Mouse (Mus musculus): ENCODE measurements around the gene Leprot. TPM values are rescaled to one million over a fixed set of nuclear protein-coding genes. Genes with fewer than 3 reads are reported as not detected.

Leprot gene
- total RNA-seq (2021): 1 to 10 TPM; 8.1 TPM
- long read RNA-seq, experiment 1, transcript Leprot-201 (4 exons, 1,898 nt): major isoform, 15 of 19 reads
- long read RNA-seq, experiment 1, partial matches to known transcripts: 4 of 19 reads
- long read RNA-seq, experiment 1, other reads (novel, unspliced or antisense): 0 of 19 reads
- long read RNA-seq, experiment 2, transcript Leprot-201 (4 exons, 1,898 nt): major isoform, 15 of 18 reads
- long read RNA-seq, experiment 2, partial matches to known transcripts: 1 of 18 reads
- long read RNA-seq, experiment 2, other reads (novel, unspliced or antisense): 2 of 18 reads

- intact Hi-C loops (cut with DNase I): no loop called here
- peak; percentile 99 to 100 for DNase-seq
Measured at GRCm38 (mm10) chr4:101647196-101647905, at the start of gene Leprot. Gene Leprot, plus strand, starts transcription at chr4:101647718.

GRCm38 (mm10) chr4:101601758-101602157 is 45.8 kb upstream of the Leprot start:
- DNase-seq: no peak
- intact Hi-C loops (cut with DNase I): no loop called here

DNA sequence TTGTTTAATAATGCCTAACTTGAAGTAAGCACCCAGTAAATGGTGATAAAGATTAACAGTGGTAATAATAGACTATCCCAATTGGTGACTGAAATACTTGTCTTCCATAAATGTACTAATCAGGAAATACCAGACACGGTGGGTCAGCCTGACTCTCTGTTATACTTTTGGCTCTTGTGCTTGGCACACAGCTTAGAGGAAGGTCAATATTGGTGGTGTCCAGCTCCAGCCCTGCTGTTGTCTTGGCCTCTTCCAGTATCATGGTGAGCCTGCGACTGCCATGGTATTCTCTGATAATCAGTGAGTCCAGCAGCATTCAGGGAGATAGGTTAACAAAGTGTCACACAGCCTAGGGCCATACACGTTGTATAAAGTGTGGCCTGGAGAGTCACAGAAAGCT is 43.9 kb upstream of the Leprot start:
- intact Hi-C loops (cut with DNase I): no loop called here
- DNase-seq: no peak

- intact Hi-C loops (cut with DNase I): no loop called here
- no peak for DNase-seq
Measured at GRCm38 (mm10) chr4:101616520-101616919, 31.0 kb upstream of the Leprot start.

DNA sequence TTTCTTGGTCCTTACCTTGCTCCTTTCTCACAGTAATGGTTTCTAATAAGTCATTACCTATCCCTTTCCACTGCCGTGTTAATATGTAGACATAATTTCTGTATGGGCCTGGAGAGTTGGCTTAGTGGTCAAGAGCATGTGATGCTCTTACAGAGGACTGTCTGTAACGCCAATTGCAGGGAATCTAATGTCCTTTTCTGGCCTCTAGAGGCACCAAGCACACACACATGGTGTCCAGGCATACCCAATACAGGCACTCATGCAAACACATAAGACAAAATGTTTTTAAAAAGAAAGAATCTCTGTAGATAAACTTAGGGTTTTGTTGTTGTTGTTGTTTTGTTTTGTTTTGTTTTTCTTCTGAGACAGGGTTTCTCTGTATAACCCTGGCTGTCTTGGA is 29.8 kb upstream of the Leprot start:
- no peak for DNase-seq
- intact Hi-C loops (cut with DNase I): no loop called here

DNA sequence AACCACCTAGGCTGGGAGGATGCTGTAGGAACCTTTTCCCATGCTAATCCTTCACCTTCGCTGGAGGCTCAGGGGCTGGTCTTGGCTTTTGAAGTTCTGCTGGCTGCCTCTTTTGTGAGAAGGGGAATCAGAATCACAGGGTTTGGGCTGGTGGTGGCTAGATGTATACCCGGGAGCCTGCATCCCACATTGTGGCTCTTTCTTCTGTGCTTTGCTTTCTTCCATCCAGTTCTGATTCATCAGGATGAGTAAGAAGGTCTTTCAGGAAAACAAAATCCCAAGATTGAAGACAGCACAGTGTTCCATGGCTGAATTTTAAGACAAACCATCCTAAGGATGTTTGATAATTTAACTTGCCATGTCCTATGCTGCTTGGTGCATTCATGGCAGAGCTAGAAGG is 27.3 kb upstream of the Leprot start:
- intact Hi-C loops (cut with DNase I): no loop called here
- DNase-seq: no peak

DNA sequence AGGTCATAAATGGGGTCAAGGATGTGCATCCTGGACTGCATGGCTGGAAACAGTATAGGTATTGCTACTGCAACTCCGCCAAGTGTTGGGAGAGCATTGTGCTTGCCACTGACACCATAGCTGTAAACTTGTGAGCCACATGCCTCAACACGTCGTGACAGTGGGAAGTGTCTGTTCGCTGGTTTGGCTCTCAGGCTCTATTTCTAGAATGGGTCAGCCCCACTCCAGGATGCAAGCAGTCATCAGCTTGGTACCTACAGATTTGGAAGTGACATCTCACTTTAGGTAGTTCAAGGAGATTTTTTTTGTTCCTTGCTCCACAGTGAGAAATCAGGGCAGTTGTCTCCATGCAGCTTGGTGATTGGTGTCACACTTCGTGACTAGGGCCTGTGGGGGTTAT is 26.3 kb upstream of the Leprot start:
- no peak for DNase-seq
- intact Hi-C loops (cut with DNase I): no loop called here

- DNase-seq: no peak
- intact Hi-C loops (cut with DNase I): no loop called here
Measured at GRCm38 (mm10) chr4:101625278-101625677, 22.2 kb upstream of the Leprot start.

GRCm38 (mm10) chr4:101635596-101635995 is 11.9 kb upstream of the Leprot start:
- DNase-seq: no peak
- intact Hi-C loops (cut with DNase I): no loop called here

DNA sequence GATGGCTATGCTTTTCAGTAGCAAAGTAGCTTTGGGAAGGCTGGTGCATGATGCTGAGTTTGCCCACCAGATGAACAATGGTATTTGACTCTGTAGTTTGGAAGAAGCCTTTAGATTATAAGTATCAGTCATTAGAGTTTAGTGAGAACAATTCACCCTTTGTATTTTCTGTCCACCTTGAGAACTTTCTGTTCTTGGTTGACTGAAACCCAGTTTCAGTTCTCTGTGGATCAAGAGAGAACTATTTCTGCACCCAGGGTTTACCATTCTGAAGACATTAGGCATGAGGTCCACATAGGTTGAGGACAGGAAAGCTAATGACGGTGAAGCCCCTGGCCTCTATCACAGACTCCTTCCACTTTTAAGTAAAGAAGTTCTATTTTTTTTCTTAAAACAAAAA is 10.0 kb upstream of the Leprot start:
- no peak for DNase-seq
- intact Hi-C loops (cut with DNase I): no loop called here

GRCm38 (mm10) chr4:101640631-101641030 is 6.9 kb upstream of the Leprot start:
- intact Hi-C loops (cut with DNase I): no loop called here

DNA sequence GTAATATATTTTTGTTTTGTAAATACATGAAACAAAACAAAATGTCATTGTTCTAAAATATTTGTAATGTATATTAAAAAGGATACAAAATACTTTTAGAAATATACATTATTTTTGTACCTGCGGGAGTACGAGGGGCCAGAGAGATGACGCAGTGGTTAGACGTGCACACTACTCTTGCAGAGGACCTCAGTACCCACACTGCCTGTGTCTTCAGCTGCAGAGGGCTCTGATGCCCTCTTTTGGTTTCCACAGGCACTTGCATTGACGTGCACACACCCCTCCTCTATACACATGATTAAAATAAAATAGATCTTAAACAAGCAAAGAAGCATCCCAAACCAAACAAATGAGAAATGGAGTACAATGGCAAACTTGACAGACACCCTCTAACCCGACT is 4.8 kb upstream of the Leprot start:
- intact Hi-C loops (cut with DNase I): no loop called here
- DNase-seq: no peak

More at GRCm38 (mm10) chr4:101640631-101641030, 6.9 kb upstream of the Leprot start:
- DNase-seq: no peak

GRCm38 (mm10) chr4:101643216-101643615 is 4.3 kb upstream of the Leprot start:
- intact Hi-C loops (cut with DNase I): no loop called here
- DNase-seq: no peak

DNA sequence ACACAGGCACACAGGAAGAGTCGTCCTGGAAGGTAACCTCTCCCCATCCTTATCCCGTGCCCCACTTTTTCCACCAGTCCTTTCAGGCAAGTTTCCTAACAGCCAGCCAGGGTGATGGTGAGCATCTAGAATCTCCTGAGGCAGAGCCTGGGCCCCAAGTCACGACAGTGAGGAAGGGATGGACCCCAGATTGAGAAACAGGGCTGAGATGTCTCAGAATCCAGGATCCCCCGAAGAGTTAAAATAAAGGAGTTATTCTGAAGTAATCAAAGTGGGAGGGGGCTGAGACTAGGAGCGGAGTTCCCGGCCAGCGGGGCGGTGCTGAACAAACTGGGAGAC is 692 bp upstream of the Leprot start:
- DNase-seq: no peak
- intact Hi-C loops (cut with DNase I): no loop called here

GRCm38 (mm10) chr4:101647976-101648642 is 591 bp downstream of the Leprot start:
- intact Hi-C loops (cut with DNase I): no loop called here
- peak in 1 of 2 experiments; percentile 45 for DNase-seq

DNA sequence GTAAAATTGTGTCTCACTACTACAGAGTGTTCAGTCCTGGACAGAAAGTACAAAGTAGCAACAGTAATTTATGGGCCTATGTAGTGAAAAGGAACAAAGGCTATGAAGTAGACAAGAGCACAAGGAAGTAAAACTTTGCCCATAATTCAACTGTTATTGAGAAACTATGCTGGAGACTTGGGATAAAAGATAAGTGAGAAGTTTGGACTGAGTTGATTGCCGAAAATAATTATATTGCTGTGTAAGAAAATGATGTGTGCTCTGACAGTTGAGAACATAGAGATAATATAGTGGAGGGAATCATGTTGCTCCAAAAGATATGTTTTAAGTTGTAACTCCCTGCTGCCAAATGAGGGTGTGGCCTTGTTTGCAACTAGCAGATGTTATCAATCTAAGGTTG is 1.2 kb downstream of the Leprot start:
- DNase-seq: no peak
- intact Hi-C loops (cut with DNase I): no loop called here

DNA sequence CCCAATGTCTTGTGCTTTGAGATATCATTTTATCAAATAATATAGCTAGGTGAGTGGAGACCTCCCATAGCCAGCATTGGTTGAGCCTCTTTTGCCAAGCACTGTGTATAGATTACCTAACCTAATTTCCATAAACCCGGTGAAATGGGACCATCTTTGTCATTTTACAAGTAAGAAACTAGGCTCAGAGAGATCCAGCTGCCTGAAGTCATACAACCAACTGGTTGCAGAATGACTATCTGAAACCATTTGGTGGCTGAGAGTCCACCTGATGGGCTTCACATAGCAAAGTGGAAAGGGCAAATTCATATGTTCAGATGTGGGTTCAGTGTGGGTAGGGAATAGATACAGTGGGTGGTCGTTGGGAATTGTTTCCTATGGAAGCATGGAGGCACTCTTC is 3.4 kb downstream of the Leprot start:
- no peak for DNase-seq
- intact Hi-C loops (cut with DNase I): no loop called here

DNA sequence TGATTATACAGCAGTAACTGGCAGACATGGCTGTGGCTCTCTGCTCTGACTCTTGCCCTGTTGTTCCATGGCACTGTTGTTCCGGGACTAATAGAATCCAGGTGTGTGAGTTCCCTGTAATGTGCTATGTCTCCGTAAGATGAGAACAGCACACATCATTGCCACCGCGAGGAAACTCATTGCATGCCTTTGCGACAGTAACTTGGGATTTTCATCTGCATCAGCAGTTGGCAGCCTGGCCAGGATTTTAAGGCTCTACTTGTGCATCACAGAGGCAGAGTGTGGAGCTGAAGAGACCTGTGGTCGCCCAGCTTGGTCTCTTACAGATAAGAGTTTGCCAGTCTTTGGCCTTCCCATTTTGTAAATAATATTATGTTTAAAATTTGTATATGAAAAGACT is 6.7 kb downstream of the Leprot start:
- no peak for DNase-seq
- intact Hi-C loops (cut with DNase I): no loop called here

- no peak for DNase-seq
- intact Hi-C loops (cut with DNase I): loop anchor here (5.0 kb wide), 1 partner anchor 342 kb away; no protein-coding TSS in a partner anchor
Measured at GRCm38 (mm10) chr4:101654788-101655414, 7.4 kb downstream of the Leprot start.

GRCm38 (mm10) chr4:101655415-101655790 is 7.9 kb downstream of the Leprot start:
- intact Hi-C loops (cut with DNase I): loop anchor here (5.0 kb wide), 1 partner anchor 342 kb away; no protein-coding TSS in a partner anchor
- no peak for DNase-seq

GRCm38 (mm10) chr4:101656056-101656455 is 8.5 kb downstream of the Leprot start:
- DNase-seq: no peak
- intact Hi-C loops (cut with DNase I): loop anchor here (5.0 kb wide), 1 partner anchor 341 kb away; no protein-coding TSS in a partner anchor
